Mouse (Mus musculus) heart, postnatal 0 days (tissue): Measurements from ENCODE around the gene Nek5. TPM values are rescaled to one million over a fixed set of nuclear protein-coding genes. Genes with fewer than 3 reads are reported as not detected.

Source experiments
- ATAC-seq: fragments of 200-750 bp; cut with Nextera tagmentation; 2 replicates; pipeline ENCODE4 v1.8.0; 2017; ENCODE audit warnings: low read depth, moderate number of reproducible peaks, moderate library complexity; ENCODE audit not compliant: insufficient read depth
- DNase-seq: peaks from one replicate; pipeline ENCODE4 v3.0.0-alpha.2; 2016; ENCODE audit warnings: low spot score
- H3K27ac ChIP-seq: fragments of 300-500 bp; sonication (generic); 2 replicates; pipeline ENCODE4 v1.5.1; 2014; ENCODE audit warnings: low read depth, mild to moderate bottlenecking
- H3K27me3 ChIP-seq: fragments of 300-500 bp; sonication (generic); 2 replicates; pipeline ENCODE4 v1.6.1; 2014; ENCODE audit warnings: low read length, mixed read lengths; ENCODE audit not compliant: control insufficient read depth, insufficient read depth
- H3K36me3 ChIP-seq: fragments of 300-500 bp; sonication (generic); replicated peaks from 2 replicates; pipeline ENCODE4 v1.6.1; 2014; ENCODE audit warnings: low read length, mixed read lengths; ENCODE audit not compliant: control insufficient read depth, insufficient read depth
- H3K4me1 ChIP-seq: fragments of 300-500 bp; sonication (generic); 2 replicates; pipeline ENCODE4 v1.6.1; 2014; ENCODE audit warnings: antibody characterized with exemption; ENCODE audit not compliant: control insufficient read depth, insufficient read depth
- H3K4me2 ChIP-seq: fragments of 300-500 bp; sonication (generic); 2 replicates; pipeline ENCODE4 v1.6.1; 2014; ENCODE audit warnings: low read depth, mild to moderate bottlenecking, low read length, moderate library complexity
- H3K4me3 ChIP-seq: fragments of 300-500 bp; sonication (generic); 2 replicates; pipeline ENCODE4 v1.5.1; 2014; ENCODE audit warnings: low read depth, low read length
- H3K9ac ChIP-seq: fragments of 300-500 bp; sonication (generic); replicated peaks from 2 replicates; pipeline ENCODE4 v1.6.1; 2014; ENCODE audit warnings: low read depth, low read length, mixed read lengths
- H3K9me3 ChIP-seq: fragments of 300-500 bp; sonication (generic); replicated peaks from 2 replicates; pipeline ENCODE4 v1.6.1; 2016; ENCODE audit warnings: low read length; ENCODE audit not compliant: control insufficient read depth
- CTCF ChIP-seq: IDR thresholded peaks from 2 replicates; pipeline ENCODE4 v1.5.1; 2016; ENCODE audit warnings: antibody characterized with exemption, control low read depth, low read depth
- EP300 ChIP-seq: IDR thresholded peaks from 2 replicates; pipeline ENCODE4 v1.6.1; 2016; ENCODE audit warnings: antibody characterized with exemption, low read depth
- whole genome bisulfite sequencing: fragments of 180-500 bp; shearing (Covaris S2); extraction: QIAGEN DNeasy Blood & Tissue Kit; methylation state at CpG from one replicate; pipeline ENCODE4 v1.1.7; 2014; 5-methylcytosine and 5-hydroxymethylcytosine counted together
- polyA plus RNA-seq: library from polyadenylated mRNA; unstranded; fragments of >200 nt; fragmentation: Nextera tagmentation; extraction: Ambion mirVana; gene quantifications from 2 replicates; pipeline ENCODE4 v1.2.1, GENCODE M21; 2015
- total RNA-seq: library from RNA; depleted of rRNA; stranded (reverse); fragments of >200 nt; gene quantifications from 2 replicates; pipeline ENCODE4 v1.2.3, GENCODE M21; 2014; ENCODE audit warnings: low replicate concordance

The Nek5 gene
- total and polyA plus RNA-seq, 2 experiments from 2014 or later: 0.18 TPM; not detected in 1

DNA sequence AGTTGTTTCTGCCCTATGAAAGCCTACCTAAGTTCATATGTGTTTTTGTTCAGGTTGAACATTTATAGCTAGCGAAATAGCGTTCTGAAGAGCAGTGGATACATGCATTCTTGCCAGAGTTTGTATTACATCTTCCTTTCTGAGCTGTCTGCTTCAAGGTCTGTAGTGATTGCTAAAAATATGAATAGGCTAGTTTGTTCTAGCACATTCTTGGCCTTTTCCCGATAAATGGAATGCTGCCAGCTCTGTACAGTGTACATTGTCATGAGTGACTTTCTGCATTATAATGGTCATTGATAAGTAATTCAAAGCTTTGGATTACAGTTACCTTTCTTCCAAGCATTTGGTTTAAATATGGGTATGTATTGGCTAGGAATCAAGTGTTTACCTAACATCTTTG is 63.7 kb downstream of the Nek5 start:
- no peak overlapping the region for H3K27ac ChIP-seq
- peak overlapping the region; percentile 91 for H3K4me2 ChIP-seq
- no peak for TF ChIP-seq EP300
- TF ChIP-seq CTCF: no peak
- 0 out of 2 replicates have a peak, but pooled peaks cover 3% of the 10 kb centered on the region for H3K9me3 ChIP-seq
- peaks cover 38% of the 10 kb centered on the region for H3K36me3 ChIP-seq
- 2% methylated on average over 3 of the region's 3 CpGs for WGBS
- no peak for ATAC-seq
- peak overlapping the region; percentile 72 for H3K4me3 ChIP-seq
- H3K27me3 ChIP-seq: peaks cover 24% of the 10 kb centered on the region; the same call in 1 of the 2 replicates
- DNase-seq: no peak
- peak overlapping the region; percentile 47; the same call in 1 of the 2 replicates for H3K9ac ChIP-seq
- H3K4me1 ChIP-seq: peaks cover 5% of the 10 kb centered on the region

DNA sequence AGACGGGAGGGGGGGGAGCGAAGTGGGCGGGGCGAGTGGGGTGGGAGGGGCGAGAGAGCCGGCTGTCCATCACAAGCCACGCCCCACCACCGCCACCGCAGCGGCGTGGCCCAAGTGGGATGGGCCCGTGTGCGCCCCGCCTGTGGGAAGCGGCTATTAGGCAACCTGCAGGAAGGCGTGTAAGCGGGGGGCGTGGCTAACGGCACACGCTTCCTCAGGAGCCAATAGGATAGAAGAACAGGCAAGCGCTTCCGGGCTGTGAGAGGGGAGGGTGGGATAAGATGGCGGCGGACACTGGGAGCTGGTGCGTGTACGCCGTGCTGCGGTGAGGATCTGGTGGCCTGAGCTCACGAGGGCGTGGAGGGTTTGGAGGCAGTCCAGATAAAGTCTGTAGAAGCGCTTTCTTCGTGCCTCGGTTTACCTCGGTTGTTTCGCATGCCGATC is 64.4 kb downstream of the Nek5 start, which contains the start of gene Alg11:
Gene Alg11, plus strand, starts transcription at position 276 of the 444 bp plus-strand sequence.
- WGBS: 1% methylated on average over 33 of the region's 36 CpGs
- H3K4me1 ChIP-seq: peaks cover 5% of the 10 kb centered on the region
- TF ChIP-seq EP300 (no peak), CTCF (no peak)
- ATAC-seq: peak; percentile 100
- DNase-seq: peak; percentile 95
- peak within 1 kb of the TSS; percentile 51 for H3K9ac ChIP-seq
- H3K36me3 ChIP-seq: peaks cover 31% of the 10 kb centered on the region
- H3K27ac ChIP-seq: no peak within 1 kb of the TSS
- H3K9me3 ChIP-seq: no peaks in the 10 kb centered on the region
- H3K4me3 ChIP-seq: peak within 1 kb of the TSS; percentile 72
- H3K4me2 ChIP-seq: peak within 1 kb of the TSS; percentile 91
- H3K27me3 ChIP-seq: peaks cover 24% of the 10 kb centered on the region; the same call in 1 of the 2 replicates

DNA sequence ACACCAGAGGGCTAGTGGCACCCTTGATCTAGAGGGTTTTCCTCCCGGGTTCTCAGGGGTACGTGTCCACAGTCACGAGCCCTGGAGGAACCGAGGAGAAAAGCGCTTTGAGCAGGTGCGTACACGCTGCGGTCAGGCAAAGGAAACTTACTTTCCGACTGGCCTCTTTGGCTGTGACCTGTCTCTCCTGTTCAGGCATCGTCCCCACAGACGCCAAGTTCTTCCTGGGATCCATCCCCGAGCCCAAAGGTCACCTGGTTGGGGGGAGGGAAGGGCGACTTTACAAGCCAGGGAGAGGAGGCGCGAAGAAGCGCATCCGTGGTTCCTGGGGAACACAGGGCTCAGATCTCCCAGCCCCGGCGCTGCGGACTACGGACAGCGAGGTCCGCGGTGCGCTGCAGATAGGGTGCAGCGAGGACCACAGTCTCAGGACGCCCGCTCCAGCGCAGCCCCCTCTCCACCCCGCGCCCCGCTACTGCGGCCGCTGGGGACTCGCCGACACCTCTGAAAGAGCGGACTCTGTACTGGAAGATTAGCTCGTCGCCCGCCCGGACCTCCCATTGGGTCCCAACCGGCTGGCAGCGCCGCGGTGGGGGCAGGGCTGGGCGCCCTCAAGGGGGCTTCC is 64.9 kb downstream of the Nek5 start, which contains the start of gene Atp7b:
Gene Atp7b, minus strand, starts transcription at position 485 of the 625 bp plus-strand sequence.
- ATAC-seq: peak; percentile 65
- Histone ChIP-seq H3K4me3 (peak within 1 kb of the TSS; percentile 72), H3K4me1 (peaks cover 5% of the 10 kb centered on the region), H3K9me3 (no peaks in the 10 kb centered on the region), H3K27ac (no peak within 1 kb of the TSS), H3K4me2 (peak within 1 kb of the TSS; percentile 91), H3K9ac (peak within 1 kb of the TSS; percentile 51), H3K36me3 (peaks cover 26% of the 10 kb centered on the region), H3K27me3 (peaks cover 24% of the 10 kb centered on the region; the same call in 1 of the 2 replicates)
- no peak for TF ChIP-seq CTCF
- no peak for TF ChIP-seq EP300
- under 1% methylated on average over 46 of the region's 46 CpGs for WGBS
- DNase-seq: peak; percentile 14

DNA sequence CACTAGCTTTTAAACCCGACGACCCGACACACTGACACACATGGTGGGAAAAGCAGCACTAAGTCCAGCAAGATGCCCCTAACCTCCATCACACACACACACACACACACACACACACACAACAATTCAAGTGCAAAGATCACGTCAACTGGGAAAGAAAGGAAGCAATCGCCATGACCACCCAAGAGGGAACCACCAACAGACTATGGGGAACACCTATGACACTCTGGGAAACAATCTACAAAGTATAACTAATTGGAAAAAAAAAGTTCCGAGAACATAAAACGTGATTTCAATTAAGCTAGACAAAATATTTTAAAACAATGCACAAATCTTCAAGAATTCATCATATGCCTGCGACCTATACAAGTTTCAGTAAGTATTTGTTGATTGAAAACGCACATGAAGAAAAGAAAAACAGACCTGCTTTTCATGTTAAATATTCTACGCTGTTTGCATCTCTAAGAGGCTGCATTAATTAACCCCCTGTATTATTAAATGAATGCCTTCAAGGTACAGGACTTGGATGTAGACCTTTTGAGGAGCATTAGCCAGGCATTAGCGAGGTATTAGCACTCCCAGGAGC is 65.6 kb downstream of the Nek5 start:
- ATAC-seq: no peak
- DNase-seq: no peak
- Histone ChIP-seq H3K9ac (peak overlapping the region; percentile 51; the same call in 1 of the 2 replicates), H3K9me3 (no peaks in the 10 kb centered on the region), H3K4me1 (peaks cover 5% of the 10 kb centered on the region), H3K27me3 (peaks cover 24% of the 10 kb centered on the region; the same call in 1 of the 2 replicates), H3K27ac (no peak overlapping the region), H3K4me3 (peak overlapping the region; percentile 72), H3K4me2 (peak overlapping the region; percentile 91), H3K36me3 (peaks cover 20% of the 10 kb centered on the region)
- WGBS: 53% methylated on average over 11 of the region's 11 CpGs
- TF ChIP-seq CTCF (no peak), EP300 (no peak)

DNA sequence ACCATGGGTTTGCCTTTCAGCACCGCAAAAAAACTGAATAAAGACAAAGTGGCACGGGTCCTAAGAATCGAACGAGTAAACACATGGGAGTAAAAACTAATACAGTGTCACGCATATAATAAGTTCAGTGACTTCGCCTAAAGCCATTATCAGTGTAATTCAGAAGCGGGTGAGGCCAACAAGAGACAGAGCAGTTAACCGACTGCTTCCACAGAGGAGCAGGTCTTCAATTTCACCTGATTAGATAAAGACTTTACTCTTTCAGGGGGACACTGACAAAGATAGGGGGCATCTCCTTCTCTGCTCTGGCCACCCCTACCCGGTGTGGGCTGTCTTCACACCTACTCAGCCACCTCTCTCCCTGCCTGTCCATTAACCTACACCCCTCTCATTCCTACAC is 66.5 kb downstream of the Nek5 start:
- Histone ChIP-seq H3K4me2 (no peak overlapping the region), H3K27me3 (peaks cover 24% of the 10 kb centered on the region; the same call in 1 of the 2 replicates), H3K27ac (no peak overlapping the region), H3K4me3 (no peak overlapping the region), H3K9ac (no peak overlapping the region), H3K36me3 (peaks cover 13% of the 10 kb centered on the region; the same call in 1 of the 2 replicates), H3K4me1 (peaks cover 5% of the 10 kb centered on the region), H3K9me3 (no peaks in the 10 kb centered on the region)
- TF ChIP-seq EP300 (no peak), CTCF (no peak)
- WGBS: 63% methylated on average over 9 of the region's 9 CpGs
- ATAC-seq (no peak), DNase-seq (no peak)
